Mouse (Mus musculus): Measurements from ENCODE around the gene Nufip2. TPM values are rescaled to one million over a fixed set of nuclear protein-coding genes. Genes with fewer than 3 reads are reported as not detected.

Nufip2 gene
- 70.6 TPM for polyA plus RNA-seq (2014; fragmentation: Illumina TruSeq; extraction: RNeasy Lipid Tissue Mini Kit (QIAGEN cat#74804); ENCODE audit: low read depth, low replicate concordance)

DNA sequence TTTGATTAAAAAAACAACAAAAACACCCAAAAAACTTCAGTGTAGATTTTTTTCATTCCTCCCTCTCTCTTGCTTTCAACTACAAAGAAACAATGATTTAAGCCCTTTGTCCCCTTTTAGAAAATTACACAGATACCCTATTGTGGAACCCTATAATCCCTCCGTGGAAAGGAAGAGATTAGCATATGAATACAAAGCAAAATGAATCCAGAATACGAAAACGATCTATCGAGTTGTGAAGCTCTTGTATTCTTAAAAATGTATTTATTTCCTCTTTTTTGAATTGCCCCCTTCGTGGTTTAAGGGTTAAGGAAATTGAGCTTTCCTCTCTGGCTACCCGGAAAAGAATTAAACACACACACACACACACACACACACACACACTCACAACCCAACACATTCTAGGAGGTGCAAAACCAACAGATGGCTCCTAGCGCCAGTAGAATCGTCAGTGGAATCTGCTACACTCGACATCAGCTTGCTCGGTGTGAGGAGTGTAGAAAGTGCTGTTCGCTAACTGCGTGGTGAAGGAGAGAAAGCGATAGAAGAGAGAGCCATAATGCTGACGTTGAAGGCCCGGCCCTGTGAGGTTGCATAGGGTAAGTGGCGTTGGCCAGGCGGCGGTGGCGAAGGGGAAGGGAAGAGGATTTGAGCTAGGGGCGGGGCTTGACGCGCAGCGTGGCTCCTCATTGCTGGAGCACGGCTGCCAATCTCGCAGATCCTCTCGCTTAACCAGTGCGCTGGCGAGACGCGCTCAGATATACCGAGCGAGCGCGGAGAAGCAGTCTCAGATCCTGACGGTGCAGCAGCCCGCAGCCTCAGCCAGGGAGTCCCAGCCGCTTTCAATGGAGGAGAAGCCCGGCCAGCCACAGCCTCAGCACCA, at the start of gene Nufip2:
Nufip2 (plus strand) TSS at position 773 of the 883 bp plus-strand sequence.

DNA sequence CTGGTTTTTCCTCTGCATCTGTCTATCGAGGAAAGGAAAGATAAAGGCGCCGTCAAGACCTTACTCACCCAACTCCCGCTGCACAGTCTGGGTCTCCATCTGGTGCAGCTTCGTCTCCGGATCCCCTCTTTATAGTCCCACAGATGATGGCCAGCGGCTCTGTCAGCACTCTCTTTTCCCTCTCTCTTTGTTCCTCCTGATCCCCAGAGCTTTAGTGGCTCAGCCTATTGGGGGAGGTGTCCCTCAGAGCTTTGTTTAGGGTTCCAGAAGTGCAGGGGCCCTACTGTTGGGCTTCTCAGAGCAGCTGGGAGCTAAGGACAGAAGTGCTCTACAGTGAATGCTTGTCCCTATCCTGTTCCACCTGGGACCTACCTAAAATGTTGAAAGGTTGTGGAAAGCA, 39.2 kb downstream of the Nufip2 start, which contains the start of gene Cryba1:
Cryba1 (minus strand) TSS at position 101 of the 400 bp plus-strand sequence.

DNA sequence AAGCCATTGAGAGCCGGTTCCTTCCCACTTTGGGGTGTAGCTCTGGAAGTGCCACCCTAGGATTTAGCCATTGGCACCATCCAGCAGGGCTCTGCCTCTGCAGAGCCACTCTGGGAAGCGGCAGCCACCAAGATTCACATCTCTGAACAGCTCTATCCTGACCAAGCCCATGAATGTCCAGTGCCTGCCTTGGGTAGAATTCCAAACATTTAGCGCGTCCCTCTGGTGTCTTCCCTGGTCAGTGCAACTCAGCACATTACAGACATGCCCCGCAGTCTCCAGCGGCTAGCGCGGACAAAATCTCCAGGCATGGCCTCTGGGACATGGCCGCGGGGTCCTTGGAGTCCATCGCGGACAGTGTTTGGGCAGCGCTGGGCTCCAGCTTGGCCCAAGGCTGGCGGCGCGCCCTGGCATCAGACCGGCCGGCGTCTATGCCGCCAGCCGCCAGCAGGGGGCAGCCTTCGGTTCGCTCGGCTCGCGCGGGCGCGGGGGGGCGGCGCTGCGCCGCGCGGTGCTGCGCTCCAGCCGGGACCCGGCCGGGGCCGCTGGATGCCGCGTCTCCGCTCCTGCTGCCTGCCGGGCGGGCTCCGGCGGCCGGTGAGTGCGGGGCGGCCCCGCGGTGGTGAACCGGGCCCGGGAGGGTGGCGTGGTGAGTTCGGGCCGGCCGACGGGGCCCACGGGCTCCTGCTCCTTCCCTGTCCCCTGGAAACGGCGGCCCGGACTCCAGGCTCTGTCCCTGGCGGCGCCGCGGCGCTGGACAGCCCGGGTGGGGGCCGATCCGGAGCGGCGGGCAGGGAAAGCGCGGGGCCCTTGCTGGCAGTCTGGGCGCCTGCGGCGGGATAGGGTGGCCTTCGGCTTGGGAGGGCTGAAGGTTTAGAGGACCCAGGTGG, 77.1 kb downstream of the Nufip2 start, which contains the start of gene Myo18a:
Myo18a (plus strand) TSS at position 464 of the 890 bp plus-strand sequence.

DNA sequence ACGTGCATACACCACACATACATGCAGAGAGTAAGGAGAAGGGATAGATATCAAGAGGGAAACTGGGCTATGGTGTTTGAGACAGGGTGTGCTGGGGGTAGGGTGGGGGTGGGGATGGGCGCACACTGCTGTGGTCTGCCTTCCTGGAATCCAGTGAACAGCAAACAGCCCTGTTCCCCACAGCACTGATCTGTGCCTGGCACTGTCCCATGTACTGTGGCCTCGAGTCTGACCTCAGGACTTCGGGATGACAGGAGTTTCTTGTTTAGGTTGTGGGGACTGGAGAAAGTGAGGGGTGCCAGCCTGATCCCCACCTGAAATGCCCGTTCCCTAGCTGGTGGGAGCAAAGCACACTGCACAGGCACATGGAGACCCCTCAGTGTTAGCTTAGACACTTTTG, 101.8 kb downstream of the Nufip2 start, which contains the start of gene Gm10277:
Gm10277 (minus strand) TSS at position 41 of the 400 bp plus-strand sequence.

Other genes with a start within 250 kb of the Nufip2 start
- gene Coro6, start 223.7 kb upstream of the Nufip2 start, polyA plus RNA-seq (2014; fragmentation: Illumina TruSeq; extraction: RNeasy Lipid Tissue Mini Kit (QIAGEN cat#74804); ENCODE audit: low read depth, low replicate concordance), result 0.36 TPM
- gene Ankrd13b, start 196.5 kb upstream of the Nufip2 start, polyA plus RNA-seq (2014; fragmentation: Illumina TruSeq; extraction: RNeasy Lipid Tissue Mini Kit (QIAGEN cat#74804); ENCODE audit: low read depth, low replicate concordance), result 0.20 TPM
- 0.40 TPM for gene Git1, start 192.6 kb upstream of the Nufip2 start, polyA plus RNA-seq (2014; fragmentation: Illumina TruSeq; extraction: RNeasy Lipid Tissue Mini Kit (QIAGEN cat#74804); ENCODE audit: low read depth, low replicate concordance)
- 0.16 TPM for gene Abhd15, start 171.0 kb upstream of the Nufip2 start, polyA plus RNA-seq (2014; fragmentation: Illumina TruSeq; extraction: RNeasy Lipid Tissue Mini Kit (QIAGEN cat#74804); ENCODE audit: low read depth, low replicate concordance)
- gene Trp53i13, start 170.2 kb upstream of the Nufip2 start, polyA plus RNA-seq (2014; fragmentation: Illumina TruSeq; extraction: RNeasy Lipid Tissue Mini Kit (QIAGEN cat#74804); ENCODE audit: low read depth, low replicate concordance), result not detected
- gene Gm10392, start 167.0 kb upstream of the Nufip2 start, polyA plus RNA-seq (2014; fragmentation: Illumina TruSeq; extraction: RNeasy Lipid Tissue Mini Kit (QIAGEN cat#74804); ENCODE audit: low read depth, low replicate concordance), result not detected
- 57.1 TPM for gene Taok1, start 78.3 kb upstream of the Nufip2 start, polyA plus RNA-seq (2014; fragmentation: Illumina TruSeq; extraction: RNeasy Lipid Tissue Mini Kit (QIAGEN cat#74804); ENCODE audit: low read depth, low replicate concordance)
- gene Cryba1, start 39.1 kb downstream of the Nufip2 start, polyA plus RNA-seq (2014; fragmentation: Illumina TruSeq; extraction: RNeasy Lipid Tissue Mini Kit (QIAGEN cat#74804); ENCODE audit: low read depth, low replicate concordance), result not detected
- 33.1 TPM for gene Myo18a, start 77.1 kb downstream of the Nufip2 start, polyA plus RNA-seq (2014; fragmentation: Illumina TruSeq; extraction: RNeasy Lipid Tissue Mini Kit (QIAGEN cat#74804); ENCODE audit: low read depth, low replicate concordance)
- not detected for gene Gm10277, start 101.6 kb downstream of the Nufip2 start, polyA plus RNA-seq (2014; fragmentation: Illumina TruSeq; extraction: RNeasy Lipid Tissue Mini Kit (QIAGEN cat#74804); ENCODE audit: low read depth, low replicate concordance)
- gene Pipox, start 207.9 kb downstream of the Nufip2 start, polyA plus RNA-seq (2014; fragmentation: Illumina TruSeq; extraction: RNeasy Lipid Tissue Mini Kit (QIAGEN cat#74804); ENCODE audit: low read depth, low replicate concordance), result 194 TPM
- not detected for gene Sez6, start 244.6 kb downstream of the Nufip2 start, polyA plus RNA-seq (2014; fragmentation: Illumina TruSeq; extraction: RNeasy Lipid Tissue Mini Kit (QIAGEN cat#74804); ENCODE audit: low read depth, low replicate concordance)

Measured in kidney, adult 10 weeks (tissue).